Mouse (Mus musculus): ENCODE data around the gene Nfkbie.

DNA sequence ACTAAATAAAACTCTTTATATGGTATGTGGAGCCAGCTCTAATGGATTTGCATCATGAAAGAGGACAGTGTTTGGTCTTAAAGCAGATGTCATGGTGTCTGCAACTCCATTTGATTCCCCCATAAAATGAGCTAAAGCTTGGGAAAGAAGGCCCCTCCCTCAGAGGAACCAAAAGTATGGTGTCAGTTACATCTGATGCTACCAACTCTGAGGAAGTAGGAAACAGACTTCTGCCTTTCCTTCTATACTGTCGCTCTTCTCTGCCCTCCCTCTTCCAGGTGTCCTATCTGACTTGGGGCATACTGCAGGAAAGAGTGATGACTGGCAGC, 10.5 kb downstream of the Nfkbie start:
- no peak for TF ChIP-seq CTCF (conservative IDR thresholded peaks at IDR 0.05; ENCODE audit: insufficient read depth, insufficient read length, low read depth, low read length)
- TF ChIP-seq POLR2A (IDR thresholded peaks at IDR 0.05; ENCODE audit: low read depth, low read length): no peak
